Mouse (Mus musculus): ENCODE data around the gene 6330403K07Rik. TPM values are rescaled to one million over a fixed set of nuclear protein-coding genes. Genes with fewer than 3 reads are reported as not detected.

6330403K07Rik gene
- polyA plus RNA-seq, 1 experiment from 2014 or later = 0.36 TPM

DNA sequence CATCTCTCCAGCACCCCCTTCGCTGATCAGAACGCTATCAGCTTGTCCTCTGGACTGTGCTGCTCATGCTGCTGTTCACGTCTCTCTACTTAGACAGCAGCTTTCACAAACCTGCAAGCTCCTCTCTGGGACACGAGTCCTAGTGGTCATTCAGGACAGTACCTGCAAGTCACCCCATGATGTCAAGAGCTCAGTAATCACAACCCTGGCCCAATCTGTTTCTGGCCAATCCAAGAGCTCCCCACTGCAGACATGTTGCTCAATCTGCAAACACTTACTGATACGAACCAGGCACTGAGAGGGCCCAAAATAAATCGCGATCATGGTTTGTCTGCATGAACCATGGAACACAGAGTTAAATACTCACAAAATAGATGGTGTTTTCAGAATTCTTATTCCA lies 20.6 kb downstream of the 6330403K07Rik start:
- Histone ChIP-seq H3K9me3 (ENCODE audit: low read length) (no peaks in the 10 kb centered on the region), H3K4me1 (ENCODE audit: insufficient read depth) (peaks cover 14% of the 10 kb centered on the region), H3K4me2 (ENCODE audit: low read depth, low read length) (no peak overlapping the region), H3K27me3 (ENCODE audit: insufficient read depth, low read length) (no peaks in the 10 kb centered on the region), H3K27ac (ENCODE audit: low read depth) (no peak overlapping the region), H3K36me3 (replicated peaks; ENCODE audit: insufficient read depth, low read length) (peaks cover 60% of the 10 kb centered on the region), H3K9ac (replicated peaks) (no peak overlapping the region), H3K4me3 (ENCODE audit: low read depth, low read length) (no peak overlapping the region)
- WGBS (ENCODE audit: insufficient replicate concordance) = 72% methylated on average over 7 of the region's 7 CpGs
- peak; percentile 99 for ATAC-seq
- peak; percentile 33; the same call in 1 of the 2 replicates for TF ChIP-seq CTCF (IDR thresholded peaks at IDR 0.05; ENCODE audit: low read depth)
- no peak for TF ChIP-seq EP300 (IDR thresholded peaks at IDR 0.05; ENCODE audit: low read depth)
- DNase-seq = peak; percentile 43

DNA sequence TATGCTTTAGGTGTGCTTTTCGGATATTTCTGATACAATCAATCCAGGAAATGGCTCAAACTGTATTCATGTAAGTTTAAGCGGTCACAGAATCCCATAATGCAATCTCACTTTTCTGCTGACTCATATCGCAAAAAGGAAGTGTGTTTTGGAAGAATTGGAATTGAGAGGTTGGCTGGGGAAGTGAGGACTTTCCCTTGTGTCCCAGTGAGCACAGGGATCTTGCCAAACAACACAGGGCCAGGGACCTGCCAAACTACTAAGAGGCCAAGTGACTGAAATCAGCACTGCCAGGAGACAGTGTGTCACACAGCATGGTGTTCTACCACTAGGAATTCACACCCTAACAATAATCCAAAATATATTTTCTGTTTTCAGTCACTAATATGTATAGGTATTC lies 25.0 kb downstream of the 6330403K07Rik start:
- Histone ChIP-seq H3K9me3 (ENCODE audit: low read length) (no peaks in the 10 kb centered on the region), H3K4me1 (ENCODE audit: insufficient read depth) (peaks cover under 1% of the 10 kb centered on the region), H3K27me3 (ENCODE audit: insufficient read depth, low read length) (no peaks in the 10 kb centered on the region), H3K9ac (replicated peaks) (no peak overlapping the region), H3K36me3 (replicated peaks; ENCODE audit: insufficient read depth, low read length) (peaks cover 52% of the 10 kb centered on the region), H3K27ac (ENCODE audit: low read depth) (no peak overlapping the region), H3K4me3 (ENCODE audit: low read depth, low read length) (no peak overlapping the region), H3K4me2 (ENCODE audit: low read depth, low read length) (no peak overlapping the region)
- ATAC-seq (no peak), DNase-seq (no peak)
- TF ChIP-seq CTCF (IDR thresholded peaks at IDR 0.05; ENCODE audit: low read depth) (no peak), EP300 (IDR thresholded peaks at IDR 0.05; ENCODE audit: low read depth) (no peak)
- WGBS (ENCODE audit: insufficient replicate concordance) = 67% methylated on average over 3 of the region's 3 CpGs

DNA sequence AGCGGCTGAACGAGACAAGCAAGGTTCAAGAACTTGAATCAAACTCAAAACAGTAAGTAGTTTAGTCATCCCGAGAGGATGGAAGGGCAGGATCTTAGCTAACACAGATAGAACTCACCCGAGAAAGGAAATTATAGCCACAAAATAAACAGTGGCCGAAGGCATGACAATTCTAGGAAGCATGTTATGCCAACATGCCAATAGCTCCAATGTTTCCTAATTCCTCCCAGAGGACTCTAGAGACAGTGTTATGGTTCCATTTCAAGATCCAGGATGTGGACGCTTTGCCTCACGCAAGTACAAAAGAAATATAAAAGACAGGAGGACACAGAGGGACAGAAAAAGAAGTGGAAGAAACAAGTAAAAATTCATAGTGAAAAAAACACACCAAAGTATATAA lies 25.5 kb downstream of the 6330403K07Rik start:
- TF ChIP-seq CTCF (IDR thresholded peaks at IDR 0.05; ENCODE audit: low read depth) (no peak), EP300 (IDR thresholded peaks at IDR 0.05; ENCODE audit: low read depth) (no peak)
- Histone ChIP-seq H3K9ac (replicated peaks) (no peak overlapping the region), H3K27ac (ENCODE audit: low read depth) (no peak overlapping the region), H3K27me3 (ENCODE audit: insufficient read depth, low read length) (no peaks in the 10 kb centered on the region), H3K4me2 (ENCODE audit: low read depth, low read length) (no peak overlapping the region), H3K4me3 (ENCODE audit: low read depth, low read length) (no peak overlapping the region), H3K4me1 (ENCODE audit: insufficient read depth) (peaks cover 5% of the 10 kb centered on the region), H3K36me3 (replicated peaks; ENCODE audit: insufficient read depth, low read length) (peaks cover 49% of the 10 kb centered on the region), H3K9me3 (ENCODE audit: low read length) (no peaks in the 10 kb centered on the region)
- DNase-seq (no peak), ATAC-seq (no peak)
- 80% methylated on average over 7 of the region's 7 CpGs for WGBS (ENCODE audit: insufficient replicate concordance)

DNA sequence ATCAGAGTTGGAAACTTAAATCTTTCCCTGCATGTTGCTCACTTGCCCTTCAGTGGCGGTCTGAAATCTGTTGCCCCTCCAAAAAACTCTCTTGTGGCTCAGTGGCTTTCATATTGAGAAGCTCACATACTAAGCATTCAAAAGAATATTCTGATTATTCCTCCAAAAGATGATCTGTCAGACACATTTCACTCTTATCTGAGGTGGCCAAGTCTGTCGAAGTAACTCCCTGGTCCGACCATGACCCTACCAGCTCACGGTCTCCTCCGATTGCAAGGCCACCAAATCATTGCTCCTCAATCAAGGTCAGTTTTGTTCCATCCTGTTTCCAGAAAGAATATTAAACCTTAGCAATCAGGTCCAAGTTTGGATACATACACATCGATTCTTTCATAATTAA lies 26.3 kb downstream of the 6330403K07Rik start:
- no peak overlapping the region for H3K4me2 ChIP-seq (ENCODE audit: low read depth, low read length)
- H3K27ac ChIP-seq (ENCODE audit: low read depth) = no peak overlapping the region
- TF ChIP-seq EP300 (IDR thresholded peaks at IDR 0.05; ENCODE audit: low read depth) (no peak), CTCF (IDR thresholded peaks at IDR 0.05; ENCODE audit: low read depth) (no peak)
- H3K4me3 ChIP-seq (ENCODE audit: low read depth, low read length) = no peak overlapping the region
- WGBS (ENCODE audit: insufficient replicate concordance) = 86% methylated on average over 6 of the region's 6 CpGs
- no peaks in the 10 kb centered on the region for H3K9me3 ChIP-seq (ENCODE audit: low read length)
- H3K4me1 ChIP-seq (ENCODE audit: insufficient read depth) = peaks cover 11% of the 10 kb centered on the region
- no peaks in the 10 kb centered on the region for H3K27me3 ChIP-seq (ENCODE audit: insufficient read depth, low read length)
- H3K9ac ChIP-seq (replicated peaks) = no peak overlapping the region
- no peak for ATAC-seq
- peaks cover 42% of the 10 kb centered on the region for H3K36me3 ChIP-seq (replicated peaks; ENCODE audit: insufficient read depth, low read length)
- DNase-seq = no peak

DNA sequence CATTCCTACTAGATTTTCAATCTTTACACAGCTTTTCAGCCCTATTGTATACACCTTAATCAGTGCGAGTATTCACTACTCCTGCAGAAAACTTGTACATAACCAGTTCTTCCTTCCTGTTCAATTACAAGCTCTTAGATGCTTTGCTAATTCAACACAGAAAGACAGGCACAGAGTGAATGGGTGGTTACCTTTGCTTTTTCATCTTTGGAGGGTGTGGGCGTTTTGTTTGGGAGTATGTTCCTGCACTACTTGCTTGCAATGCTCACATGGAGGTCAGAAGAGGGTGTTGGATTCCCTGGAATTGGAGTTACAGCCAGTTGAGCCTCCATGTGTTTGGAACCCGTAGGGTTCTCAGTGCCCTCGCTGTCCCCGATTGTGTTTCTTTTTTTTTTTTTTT lies 28.3 kb downstream of the 6330403K07Rik start:
- 36% methylated on average over 5 of the region's 5 CpGs for WGBS (ENCODE audit: insufficient replicate concordance)
- Histone ChIP-seq H3K36me3 (replicated peaks; ENCODE audit: insufficient read depth, low read length) (peaks cover 26% of the 10 kb centered on the region), H3K27me3 (ENCODE audit: insufficient read depth, low read length) (no peaks in the 10 kb centered on the region), H3K4me1 (ENCODE audit: insufficient read depth) (peaks cover 11% of the 10 kb centered on the region), H3K4me2 (ENCODE audit: low read depth, low read length) (peak overlapping the region; percentile 95), H3K9me3 (ENCODE audit: low read length) (no peaks in the 10 kb centered on the region), H3K9ac (replicated peaks) (no peak overlapping the region), H3K4me3 (ENCODE audit: low read depth, low read length) (peak overlapping the region; percentile 86), H3K27ac (ENCODE audit: low read depth) (no peak overlapping the region)
- no peak for TF ChIP-seq EP300 (IDR thresholded peaks at IDR 0.05; ENCODE audit: low read depth)
- ATAC-seq (no peak), DNase-seq (no peak)

DNA sequence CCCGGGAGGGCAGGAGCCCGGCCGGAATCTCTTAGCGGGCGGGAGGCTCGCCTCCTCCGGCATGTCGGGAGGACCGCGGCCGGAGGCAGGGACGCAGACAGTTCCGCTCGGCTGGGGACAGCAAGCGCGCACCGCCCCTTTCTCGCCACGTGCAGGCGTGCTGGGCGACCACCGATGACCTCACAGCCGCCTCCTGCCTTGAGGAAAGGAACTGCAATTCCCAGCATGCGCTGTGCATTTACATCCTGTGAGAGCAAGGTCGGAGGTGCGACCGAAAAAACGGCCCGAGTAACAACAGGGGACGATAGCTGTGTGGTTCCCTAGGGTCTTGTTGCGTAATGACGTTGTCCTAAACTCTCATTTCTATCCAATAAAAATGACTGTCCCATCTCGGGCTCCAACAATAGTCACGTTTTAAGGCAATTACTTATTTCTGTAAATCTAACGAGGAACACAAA lies 29.0 kb downstream of the 6330403K07Rik start, which contains the start of gene Dhx33:
TSS of gene Dhx33 (minus strand) at position 122 of the 458 bp plus-strand sequence.
- Histone ChIP-seq H3K27ac (ENCODE audit: low read depth) (peak within 1 kb of the TSS; percentile 73), H3K27me3 (ENCODE audit: insufficient read depth, low read length) (no peaks in the 10 kb centered on the region), H3K9ac (replicated peaks) (peak within 1 kb of the TSS; percentile 70), H3K4me3 (ENCODE audit: low read depth, low read length) (peak within 1 kb of the TSS; percentile 86), H3K9me3 (ENCODE audit: low read length) (no peaks in the 10 kb centered on the region), H3K4me1 (ENCODE audit: insufficient read depth) (peaks cover 11% of the 10 kb centered on the region), H3K4me2 (ENCODE audit: low read depth, low read length) (peak within 1 kb of the TSS; percentile 95), H3K36me3 (replicated peaks; ENCODE audit: insufficient read depth, low read length) (peaks cover 27% of the 10 kb centered on the region)
- peak; percentile 57 for TF ChIP-seq EP300 (IDR thresholded peaks at IDR 0.05; ENCODE audit: low read depth)
- TF ChIP-seq CTCF (IDR thresholded peaks at IDR 0.05; ENCODE audit: low read depth) = peak; percentile 47
- ATAC-seq (peak; percentile 97), DNase-seq (peak; percentile 96)
- WGBS (ENCODE audit: insufficient replicate concordance) = 1% methylated on average over 35 of the region's 35 CpGs
